Mouse (Mus musculus): ENCODE measurements around the gene Ctdspl. TPM values are rescaled to one million over a fixed set of nuclear protein-coding genes. Genes with fewer than 3 reads are reported as not detected.

Gene Ctdspl
- under 1 TPM in 1 of 2 experiments, not detected in 1; 0.23 TPM for total RNA-seq (2023)

DNA sequence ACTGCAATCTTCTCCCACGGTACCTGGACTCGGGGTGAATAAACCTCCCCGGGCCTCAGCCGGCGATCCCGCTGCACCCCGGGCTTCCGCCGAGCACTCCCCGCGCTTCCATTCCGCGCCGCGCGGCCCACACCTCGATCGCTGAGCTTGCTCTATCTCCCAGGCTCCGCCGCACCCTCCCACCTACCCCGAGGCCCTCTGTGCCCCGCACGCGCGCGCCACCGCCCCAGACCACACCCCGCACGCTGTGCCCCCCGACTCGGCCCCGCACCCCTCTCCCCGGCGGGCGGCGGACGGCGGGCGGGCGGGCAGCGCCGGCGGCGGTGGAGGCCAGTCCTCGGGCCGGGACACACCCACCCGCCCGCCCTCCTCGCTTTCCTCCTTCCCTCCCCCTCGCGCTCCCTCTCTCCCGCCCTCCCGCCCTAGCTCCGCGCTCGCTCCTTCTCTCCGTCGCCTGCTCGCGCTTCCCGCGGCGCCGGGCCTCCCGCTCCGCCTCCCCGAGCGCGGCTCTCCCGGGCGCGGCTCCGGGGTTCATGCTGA, at the start of gene Ctdspl:
Gene Ctdspl, plus strand, starts transcription at position 343 of the 540 bp plus-strand sequence.

DNA sequence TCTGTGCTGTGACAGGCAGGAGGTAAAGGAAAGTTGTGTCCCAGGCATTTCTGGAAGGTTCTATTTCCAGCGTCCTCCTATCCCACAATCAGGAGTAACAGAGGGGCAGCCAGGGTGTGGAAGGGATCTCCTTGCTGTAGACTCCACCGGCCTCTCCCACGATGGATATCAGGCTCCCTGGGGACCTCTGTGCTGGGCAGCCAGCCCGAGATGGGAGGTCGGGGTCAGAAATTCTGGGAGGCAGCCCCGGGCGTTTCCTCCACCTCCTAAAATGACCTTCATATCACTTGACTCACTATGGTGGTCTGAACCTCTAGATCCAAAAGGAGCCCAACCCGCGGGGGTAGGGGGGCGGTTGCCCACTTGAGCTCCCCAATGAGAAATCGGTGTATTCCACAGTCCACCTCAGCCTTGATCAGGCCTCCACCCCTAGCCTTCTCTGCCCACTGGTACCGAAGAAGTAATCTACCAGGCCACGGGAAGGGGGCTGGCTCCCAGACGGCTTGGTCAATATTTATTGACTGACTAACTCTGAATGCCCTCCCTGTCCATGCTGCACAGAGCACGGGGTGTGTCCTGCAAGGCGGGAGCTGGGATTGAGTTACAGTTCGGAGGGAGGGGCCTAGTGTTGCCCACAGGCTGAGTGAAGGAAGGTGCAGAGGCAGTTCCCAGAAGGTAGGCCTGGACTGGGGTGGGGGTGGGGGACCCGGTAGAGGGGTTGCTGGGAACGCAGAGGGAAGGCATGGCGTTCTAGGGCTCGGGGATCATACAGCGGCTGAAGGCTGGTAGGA, 126.1 kb downstream of the Ctdspl start, which contains the start of gene Vill:
Gene Vill, plus strand, starts transcription at position 625 of the 791 bp plus-strand sequence.

Other genes with a start within 250 kb of the Ctdspl start
- gene Vill, start 126.3 kb downstream of the Ctdspl start, total RNA-seq (2023) = 1 to 10 TPM; 2.9 to 5.1 TPM
- gene Plcd1, start 167.0 kb downstream of the Ctdspl start, total RNA-seq (2023) = not detected
- under 1 TPM in 1 of 2 experiments, not detected in 1; 0.52 TPM for gene Dlec1, start 176.0 kb downstream of the Ctdspl start, total RNA-seq (2023)
- gene Acaa1b, start 230.6 kb downstream of the Ctdspl start, total RNA-seq (2023) = 1 to 10 TPM in 1 of 2 experiments, under 1 TPM in 1; 0.46 to 1.2 TPM
- gene Gm47289, start 232.7 kb downstream of the Ctdspl start, total RNA-seq (2023) = not detected

Data from B cell, adult 67 days (primary cell).